Mouse (Mus musculus): ENCODE results near the gene Ndufb8.

Gene Ndufb8

GRCm38 (mm10) chr19:44525551-44526205 lies 29.6 kb downstream of the Ndufb8 start:
- DNase-seq = no peak

- DNase-seq = peak; percentile 55
Observed at GRCm38 (mm10) chr19:44519152-44519551, 36.1 kb downstream of the Ndufb8 start.

- no peak for DNase-seq
Observed at GRCm38 (mm10) chr19:44517996-44518768, 37.1 kb downstream of the Ndufb8 start.

GRCm38 (mm10) chr19:44515769-44516168 lies 39.5 kb downstream of the Ndufb8 start:
- DNase-seq = no peak

GRCm38 (mm10) chr19:44514521-44515451 lies 40.5 kb downstream of the Ndufb8 start:
- no peak for DNase-seq

- no peak for DNase-seq
Observed at GRCm38 (mm10) chr19:44513921-44514482, 41.2 kb downstream of the Ndufb8 start.

- DNase-seq = no peak
Observed at GRCm38 (mm10) chr19:44513054-44513833, 42.0 kb downstream of the Ndufb8 start.

GRCm38 (mm10) chr19:44512601-44513000 lies 42.6 kb downstream of the Ndufb8 start:
- DNase-seq = no peak

- DNase-seq = peak; percentile 44
Observed at GRCm38 (mm10) chr19:44511451-44512231, 43.6 kb downstream of the Ndufb8 start.

GRCm38 (mm10) chr19:44510534-44511175 lies 44.6 kb downstream of the Ndufb8 start:
- no peak for DNase-seq

- no peak for DNase-seq
Observed at GRCm38 (mm10) chr19:44502741-44503140, 52.5 kb downstream of the Ndufb8 start.

- DNase-seq = no peak
Observed at GRCm38 (mm10) chr19:44501925-44502324, 53.3 kb downstream of the Ndufb8 start.

GRCm38 (mm10) chr19:44500240-44500639 lies 55.0 kb downstream of the Ndufb8 start:
- DNase-seq = no peak

- DNase-seq = no peak
Observed at GRCm38 (mm10) chr19:44498936-44499335, 56.3 kb downstream of the Ndufb8 start.
